Mouse (Mus musculus) thymus, adult 2 months (tissue): Measurements from ENCODE around the gene Rpl22. TPM values are rescaled to one million over a fixed set of nuclear protein-coding genes. Genes with fewer than 3 reads are reported as not detected.

ENCODE experiments used
- DNase-seq: peaks from one replicate; pipeline ENCODE4 v3.0.0; 2021
- H3K27ac ChIP-seq: fragments of 200-500 bp; 2 replicates; pipeline ENCODE4 v1.5.1; 2012; ENCODE audit warnings: low read length, control low read depth; ENCODE audit not compliant: control insufficient read depth, insufficient read depth
- H3K27me3 ChIP-seq: fragments of 200-500 bp; 2 replicates; pipeline ENCODE4 v1.6.1; 2012; ENCODE audit warnings: mild to moderate bottlenecking, low read length, moderate library complexity, mixed read lengths; ENCODE audit not compliant: control insufficient read depth, insufficient read depth
- H3K36me3 ChIP-seq: fragments of 200-500 bp; 2 replicates; pipeline ENCODE4 v1.6.1; 2012; ENCODE audit warnings: mild to moderate bottlenecking, low read length, moderate library complexity; ENCODE audit not compliant: control insufficient read depth, insufficient read depth
- H3K4me1 ChIP-seq: fragments of 200-500 bp; replicated peaks from 2 replicates; pipeline ENCODE4 v1.6.1; 2012; ENCODE audit warnings: low read length; ENCODE audit not compliant: control insufficient read depth, insufficient read depth
- H3K4me3 ChIP-seq: fragments of 200-500 bp; 2 replicates; pipeline ENCODE4 v1.5.1; 2012; ENCODE audit warnings: mild to moderate bottlenecking, low read length, control low read depth, moderate library complexity; ENCODE audit not compliant: control insufficient read depth, insufficient read depth
- CTCF ChIP-seq: fragments of 200-500 bp; IDR thresholded peaks from 2 replicates; pipeline ENCODE4 v1.5.1; 2012; ENCODE audit warnings: mild to moderate bottlenecking, control low read depth, low read length, moderate library complexity, borderline replicate concordance; ENCODE audit not compliant: control insufficient read depth, poor library complexity, insufficient read depth; ENCODE audit errors: extremely low read depth
- POLR2A ChIP-seq: fragments of 200-500 bp; IDR thresholded peaks from 2 replicates; pipeline ENCODE4 v1.6.1; 2012; ENCODE audit warnings: mild to moderate bottlenecking, low read length, control low read depth, moderate library complexity; ENCODE audit not compliant: control insufficient read depth, poor library complexity, insufficient read depth; ENCODE audit errors: extremely low read depth
- WGBS: fragments of 180-500 bp; shearing (Covaris S2); methylation state at CpG from one replicate; pipeline ENCODE4 v1.1.7; 2018; 5-methylcytosine and 5-hydroxymethylcytosine counted together
- polyA plus RNA-seq: library from polyadenylated mRNA; depleted of rRNA; stranded (reverse); fragments of >200 nt; gene quantifications from 2 replicates; pipeline ENCODE4 v1.2.3, GENCODE M21; 2012

Rpl22 gene
- polyA plus RNA-seq, 1 experiment = 60.3 TPM

- Histone ChIP-seq H3K27me3 (peaks cover 4% of the 10 kb centered on the region; the same call in 1 of the 2 replicates), H3K4me3 (no peak overlapping the region), H3K27ac (no peak overlapping the region), H3K36me3 (no peaks in the 10 kb centered on the region), H3K4me1 (no peaks in the 10 kb centered on the region)
- no peak for DNase-seq
- WGBS = 79% methylated on average over 14 of the region's 14 CpGs
- TF ChIP-seq CTCF (no peak), POLR2A (no peak)
These were observed 28.5 kb downstream of the Rpl22 start for GRCm38 (mm10) chr4:152353886-152354637.

GRCm38 (mm10) chr4:152355672-152356071 lies 30.1 kb downstream of the Rpl22 start:
- Histone ChIP-seq H3K27me3 (peaks cover under 1% of the 10 kb centered on the region; the same call in 1 of the 2 replicates), H3K27ac (no peak overlapping the region), H3K4me1 (no peaks in the 10 kb centered on the region), H3K4me3 (no peak overlapping the region), H3K36me3 (no peaks in the 10 kb centered on the region)
- no peak for TF ChIP-seq CTCF
- no peak for TF ChIP-seq POLR2A
- WGBS = 87% methylated on average over 7 of the region's 7 CpGs
- no peak for DNase-seq

- DNase-seq = no peak
- TF ChIP-seq CTCF (no peak), POLR2A (no peak)
- 38% methylated on average over 11 of the region's 11 CpGs for WGBS
- peaks cover 6% of the 10 kb centered on the region; the same call in 1 of the 2 replicates for H3K4me1 ChIP-seq
- H3K27me3 ChIP-seq = no peaks in the 10 kb centered on the region
- no peaks in the 10 kb centered on the region for H3K36me3 ChIP-seq
- H3K4me3 ChIP-seq = no peak overlapping the region
- H3K27ac ChIP-seq = no peak overlapping the region
These were observed 34.2 kb downstream of the Rpl22 start for GRCm38 (mm10) chr4:152359700-152360099.

- Histone ChIP-seq H3K36me3 (no peaks in the 10 kb centered on the region), H3K27me3 (no peaks in the 10 kb centered on the region), H3K4me3 (no peak overlapping the region), H3K4me1 (peaks cover 6% of the 10 kb centered on the region; the same call in 1 of the 2 replicates), H3K27ac (no peak overlapping the region)
- WGBS = 15% methylated on average over 24 of the region's 24 CpGs
- peak; percentile 19 for DNase-seq
- TF ChIP-seq CTCF (no peak), POLR2A (no peak)
These were observed 35.3 kb downstream of the Rpl22 start for GRCm38 (mm10) chr4:152360855-152361254.

GRCm38 (mm10) chr4:152362180-152362579 lies 36.6 kb downstream of the Rpl22 start:
- Histone ChIP-seq H3K36me3 (no peaks in the 10 kb centered on the region), H3K4me3 (no peak overlapping the region), H3K27ac (no peak overlapping the region), H3K27me3 (no peaks in the 10 kb centered on the region), H3K4me1 (peaks cover 6% of the 10 kb centered on the region; the same call in 1 of the 2 replicates)
- TF ChIP-seq CTCF = no peak
- 0 out of 2 replicates have a peak, but pooled peaks have one; percentile 15 for TF ChIP-seq POLR2A
- DNase-seq = no peak
- WGBS = 11% methylated on average over 9 of the region's 9 CpGs

- TF ChIP-seq POLR2A (no peak), CTCF (no peak)
- WGBS = 89% methylated on average over 7 of the region's 7 CpGs
These were observed 39.7 kb downstream of the Rpl22 start for GRCm38 (mm10) chr4:152365228-152365627.

More at GRCm38 (mm10) chr4:152365228-152365627, 39.7 kb downstream of the Rpl22 start:
- Histone ChIP-seq H3K4me1 (peaks cover 6% of the 10 kb centered on the region; the same call in 1 of the 2 replicates), H3K36me3 (no peaks in the 10 kb centered on the region), H3K27ac (no peak overlapping the region), H3K27me3 (no peaks in the 10 kb centered on the region), H3K4me3 (no peak overlapping the region)
- no peak for DNase-seq
